Mouse (Mus musculus) forebrain, embryonic 12.5 days (tissue): ENCODE data around the gene Tlcd1. TPM values are rescaled to one million over a fixed set of nuclear protein-coding genes. Genes with fewer than 3 reads are reported as not detected.

Experiments
- ATAC-seq: fragments of 200-750 bp; cut with Nextera tagmentation; 2 replicates; pipeline ENCODE4 v1.8.0; 2017; ENCODE audit warnings: moderate TSS enrichment; ENCODE audit not compliant: low FRiP score
- H3K27ac ChIP-seq: fragments of 300-500 bp; sonication (generic); 2 replicates; pipeline ENCODE4 v1.5.1; 2016; ENCODE audit warnings: mild to moderate bottlenecking
- H3K27me3 ChIP-seq: fragments of 300-500 bp; sonication (generic); 2 replicates; pipeline ENCODE4 v1.6.1; 2016; ENCODE audit warnings: mild to moderate bottlenecking
- H3K36me3 ChIP-seq: fragments of 300-500 bp; sonication (generic); replicated peaks from 2 replicates; pipeline ENCODE4 v1.6.1; 2016; ENCODE audit warnings: mild to moderate bottlenecking
- H3K4me1 ChIP-seq: fragments of 300-500 bp; sonication (generic); 2 replicates; pipeline ENCODE4 v1.6.1; 2016
- H3K4me2 ChIP-seq: fragments of 300-500 bp; sonication (generic); 2 replicates; pipeline ENCODE4 v1.6.1; 2016; ENCODE audit warnings: mild to moderate bottlenecking, moderate library complexity
- H3K4me3 ChIP-seq: fragments of 300-500 bp; sonication (generic); replicated peaks from 2 replicates; pipeline ENCODE4 v1.5.1; 2016; ENCODE audit warnings: mild to moderate bottlenecking
- H3K9ac ChIP-seq: fragments of 300-500 bp; sonication (generic); 2 replicates; pipeline ENCODE4 v1.6.1; 2016; ENCODE audit warnings: mild to moderate bottlenecking
- H3K9me3 ChIP-seq: fragments of 300-500 bp; sonication (generic); 2 replicates; pipeline ENCODE4 v1.6.1; 2016
- WGBS: fragments of 180-500 bp; shearing (Covaris S2); methylation state at CpG from one replicate; pipeline ENCODE4 v1.1.7; 2016; 5-methylcytosine and 5-hydroxymethylcytosine counted together
- polyA plus RNA-seq: library from polyadenylated mRNA; unstranded; fragments of >200 nt; fragmentation: Nextera tagmentation; extraction: Ambion mirVana; gene quantifications from 2 replicates; pipeline ENCODE4 v1.2.1, GENCODE M21; 2016

Tlcd1 gene
- polyA plus RNA-seq, 1 experiment from 2014 or later: 6.9 TPM

DNA sequence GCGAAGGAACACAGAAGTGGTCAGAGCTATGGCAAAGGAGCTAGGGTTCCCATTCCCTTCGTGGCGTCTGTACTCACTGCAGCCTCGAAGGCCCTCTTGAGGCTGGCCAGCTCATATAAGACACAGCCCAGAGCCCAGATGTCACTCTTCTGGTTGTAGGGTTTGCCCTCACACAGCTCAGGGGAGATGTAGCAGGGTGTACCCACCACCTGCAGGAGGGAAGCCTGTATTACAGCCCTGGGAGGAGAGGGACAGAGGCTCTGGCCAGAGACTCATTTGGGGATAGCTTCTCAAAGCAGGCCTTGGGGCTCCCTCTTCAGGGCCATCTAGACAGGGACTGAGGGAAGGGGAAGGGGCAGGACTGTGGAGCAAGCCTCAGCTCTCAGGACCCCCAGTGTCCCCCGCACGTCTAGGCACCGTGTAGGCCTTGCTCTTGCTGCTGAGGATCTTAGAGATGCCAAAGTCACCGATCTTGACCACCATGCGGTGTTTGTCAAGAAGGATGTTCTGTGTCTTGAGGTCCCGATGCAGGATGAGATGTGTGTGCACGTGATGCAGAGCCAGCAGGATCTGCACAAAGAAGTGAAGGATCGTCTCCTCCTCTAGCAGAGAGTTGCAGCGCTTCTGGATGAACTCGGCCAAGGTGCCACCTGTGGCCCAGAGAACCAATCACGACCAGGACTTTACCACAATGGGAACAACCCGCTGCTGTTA lies 4.3 kb upstream of the Tlcd1 start:
- Histone ChIP-seq H3K27me3 (no peaks in the 10 kb centered on the region), H3K36me3 (no peaks in the 10 kb centered on the region), H3K9me3 (no peaks in the 10 kb centered on the region), H3K27ac (no peak overlapping the region), H3K4me3 (no peak overlapping the region), H3K9ac (no peak overlapping the region), H3K4me2 (no peak overlapping the region), H3K4me1 (peaks cover 10% of the 10 kb centered on the region)
- no peak for ATAC-seq
- 83% methylated on average over 16 of the region's 16 CpGs for WGBS

DNA sequence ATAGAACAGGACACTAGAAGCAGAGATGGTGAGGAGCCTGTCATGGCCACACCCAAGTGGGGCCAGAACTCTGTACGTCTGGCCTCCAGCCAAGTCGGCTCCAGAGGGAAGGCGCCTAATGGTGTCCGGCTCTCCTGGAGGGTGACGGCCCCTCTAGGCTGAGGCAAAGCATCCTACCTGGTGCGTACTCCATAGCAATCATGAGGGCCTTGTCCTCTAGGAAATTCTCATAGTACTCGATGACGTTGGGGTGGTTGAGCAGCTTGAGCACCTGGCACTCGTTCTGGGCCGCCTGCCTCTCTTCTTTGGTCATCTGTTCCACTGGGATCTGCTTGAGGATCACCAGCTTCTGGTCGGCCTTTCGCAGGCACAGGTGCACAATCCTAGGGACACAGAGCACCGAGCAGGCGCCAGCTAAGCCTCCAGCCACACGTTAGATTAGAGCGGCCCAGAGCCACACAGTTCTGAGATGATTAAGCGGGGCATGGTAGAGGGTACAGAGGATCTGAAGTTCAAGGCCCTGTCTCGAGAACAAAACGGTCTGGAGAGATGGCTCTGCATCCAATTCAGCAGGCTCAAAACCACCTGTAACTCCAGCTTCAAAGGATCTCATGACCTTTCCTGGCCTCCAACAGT lies 3.6 kb upstream of the Tlcd1 start:
- ATAC-seq: no peak
- Histone ChIP-seq H3K27me3 (no peaks in the 10 kb centered on the region), H3K9ac (no peak overlapping the region), H3K36me3 (no peaks in the 10 kb centered on the region), H3K4me1 (peaks cover 17% of the 10 kb centered on the region), H3K4me2 (no peak overlapping the region), H3K4me3 (no peak overlapping the region), H3K9me3 (no peaks in the 10 kb centered on the region), H3K27ac (no peak overlapping the region)
- WGBS: 87% methylated on average over 19 of the region's 19 CpGs

- H3K9ac ChIP-seq: no peak overlapping the region
- no peak for ATAC-seq
- no peak overlapping the region for H3K4me3 ChIP-seq
- no peak overlapping the region for H3K4me2 ChIP-seq
- H3K27me3 ChIP-seq: no peaks in the 10 kb centered on the region
- 93% methylated on average over 3 of the region's 3 CpGs for WGBS
- no peak overlapping the region for H3K27ac ChIP-seq
- H3K4me1 ChIP-seq: peaks cover 33% of the 10 kb centered on the region
- H3K9me3 ChIP-seq: no peaks in the 10 kb centered on the region
- peaks cover 3% of the 10 kb centered on the region; the same call in 1 of the 2 replicates for H3K36me3 ChIP-seq
Observed at GRCm38 (mm10) chr11:78174506-78174905, 2.0 kb upstream of the Tlcd1 start.

DNA sequence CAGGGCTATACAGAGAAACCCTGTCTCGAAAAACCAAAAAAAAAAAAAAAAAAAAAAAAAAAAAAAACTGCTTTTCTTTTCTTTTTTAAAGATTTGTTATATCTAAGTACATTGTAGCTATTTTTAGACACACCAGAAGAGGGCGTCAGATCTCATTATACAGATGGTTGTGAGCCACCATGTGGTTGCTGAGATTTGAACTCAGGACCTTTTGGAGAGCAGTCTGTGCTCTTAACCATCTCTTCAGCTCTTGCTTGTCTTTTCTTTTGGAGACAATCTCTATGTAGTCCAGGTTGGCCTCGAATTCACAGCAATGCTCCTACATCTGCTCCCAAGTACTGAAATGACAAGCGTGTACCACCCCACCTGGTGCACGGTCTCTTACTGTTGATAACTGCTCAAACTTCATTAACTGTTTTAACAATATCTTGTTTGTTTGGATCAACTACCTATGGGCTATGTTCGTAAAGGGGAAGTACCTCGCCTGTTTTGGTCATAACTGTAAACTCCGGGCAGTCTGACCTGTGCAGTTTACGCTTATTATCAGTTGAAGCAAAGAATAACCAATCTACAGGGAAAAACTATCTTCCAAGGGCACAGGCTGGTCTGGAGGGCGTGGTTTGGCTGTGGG lies 625 bp upstream of the Tlcd1 start:
- ATAC-seq: no peak
- 11% methylated on average over 10 of the region's 10 CpGs for WGBS

DNA sequence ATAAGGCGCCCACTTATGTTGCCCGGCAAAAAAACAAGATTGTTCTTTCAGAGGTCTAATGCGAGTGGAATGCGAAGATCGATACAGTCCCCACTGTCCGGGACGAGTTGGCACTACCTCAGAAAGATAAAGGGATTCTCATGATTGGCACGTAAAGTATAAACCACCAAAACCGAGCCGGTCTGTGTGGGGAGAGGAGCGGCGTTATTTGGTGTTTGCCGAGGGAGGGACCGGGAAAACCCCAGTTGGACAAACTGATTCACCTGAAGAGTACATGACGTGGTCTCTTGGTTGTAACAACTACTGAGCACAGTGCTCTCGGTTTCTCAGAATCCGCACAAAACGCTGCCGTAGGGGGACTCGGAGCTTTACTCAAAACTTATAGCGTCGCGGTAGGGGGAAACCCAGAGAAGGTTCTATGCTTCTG lies 407 bp downstream of the Tlcd1 start:
- H3K4me1 ChIP-seq: peaks cover 55% of the 10 kb centered on the region

More for the DNA sequence above, 625 bp upstream of the Tlcd1 start:
- Histone ChIP-seq H3K4me3 (peak overlapping the region; percentile 64), H3K9me3 (no peaks in the 10 kb centered on the region), H3K4me2 (peak overlapping the region; percentile 80), H3K9ac (peak overlapping the region; percentile 54; the same call in 1 of the 2 replicates), H3K4me1 (peaks cover 46% of the 10 kb centered on the region), H3K27ac (peak overlapping the region; percentile 63), H3K36me3 (peaks cover 16% of the 10 kb centered on the region), H3K27me3 (no peaks in the 10 kb centered on the region)

DNA sequence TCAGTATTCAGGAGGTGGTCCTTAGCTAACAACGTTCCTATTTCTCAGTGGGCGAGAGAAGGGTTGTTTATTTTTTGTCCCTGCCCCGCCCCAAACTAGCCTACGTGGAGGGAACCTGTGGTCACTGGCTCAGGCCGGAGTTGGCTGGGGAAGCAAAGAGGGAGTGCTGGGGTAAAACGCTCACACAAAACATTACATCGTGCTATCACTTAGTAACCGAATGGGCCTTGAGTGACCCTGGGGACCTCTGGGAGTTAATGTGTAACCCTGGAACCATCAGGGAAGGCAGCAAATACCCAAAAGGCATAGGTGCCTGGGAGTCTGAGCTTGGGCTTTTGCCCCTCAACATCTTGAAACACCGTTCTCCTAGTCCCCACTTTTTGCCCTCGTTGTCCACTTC lies 926 bp downstream of the Tlcd1 start:
- no peak for ATAC-seq
- WGBS: 3% methylated on average over 10 of the region's 10 CpGs

More for the DNA sequence above, 407 bp downstream of the Tlcd1 start:
- H3K27ac ChIP-seq: peak overlapping the region; percentile 84; the same call in 1 of the 2 replicates
- H3K4me3 ChIP-seq: peak overlapping the region; percentile 64
- ATAC-seq: no peak
- H3K36me3 ChIP-seq: peaks cover 27% of the 10 kb centered on the region
- H3K27me3 ChIP-seq: no peaks in the 10 kb centered on the region
- WGBS: under 1% methylated on average over 23 of the region's 23 CpGs
- H3K4me2 ChIP-seq: peak overlapping the region; percentile 80
- peak overlapping the region; percentile 54 for H3K9ac ChIP-seq
- no peaks in the 10 kb centered on the region for H3K9me3 ChIP-seq

DNA sequence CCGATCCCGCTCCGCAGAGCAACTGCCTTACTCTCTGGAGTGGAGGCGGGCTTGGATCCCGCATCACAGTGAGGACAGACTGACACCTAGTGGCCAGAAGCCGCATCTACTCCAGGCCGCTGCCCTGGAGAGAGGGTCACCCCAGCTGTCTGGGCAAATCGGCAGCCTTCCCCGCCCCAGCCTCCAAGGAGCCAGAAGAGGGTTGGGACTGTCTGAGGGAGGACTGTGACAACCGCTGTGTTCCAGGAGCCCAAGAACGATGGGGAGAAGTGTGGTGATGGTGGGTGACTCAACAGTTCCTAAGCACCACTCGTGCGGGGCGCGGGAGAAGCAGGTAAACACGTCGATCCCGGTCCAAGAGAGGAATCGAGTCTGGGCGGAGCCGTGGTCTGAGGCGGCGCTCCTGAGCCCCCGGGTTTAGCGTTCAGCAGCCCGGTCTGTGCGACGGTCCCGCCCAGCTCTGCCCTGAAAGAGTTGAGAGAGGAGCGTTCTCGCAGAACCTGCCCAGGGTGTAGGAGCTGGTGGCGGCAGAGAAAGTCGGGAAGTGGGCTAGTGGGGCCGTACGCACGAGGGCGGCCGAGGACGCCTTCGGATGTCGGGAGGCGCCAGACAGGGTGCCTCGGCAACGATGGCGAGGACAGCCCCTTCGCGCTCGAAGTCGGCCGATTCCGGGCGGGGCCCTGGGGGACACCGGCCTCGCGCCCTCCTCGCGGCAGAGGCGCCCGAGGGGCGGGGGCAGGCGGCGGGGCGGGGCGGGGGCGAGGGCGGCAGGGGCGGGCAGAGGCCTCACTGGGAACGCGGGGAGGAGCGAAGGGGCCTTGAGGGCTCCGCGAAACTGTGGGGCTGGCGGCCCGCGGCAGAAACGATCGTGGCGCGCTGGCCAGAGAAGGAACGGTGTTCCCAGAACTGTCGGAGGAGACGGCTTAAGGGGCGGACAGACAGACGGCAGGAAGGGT lies 1.7 kb downstream of the Tlcd1 start:
- under 1% methylated on average over 69 of the region's 84 CpGs for WGBS
- Histone ChIP-seq H3K4me1 (peaks cover 62% of the 10 kb centered on the region), H3K27ac (peak overlapping the region; percentile 91), H3K4me2 (peak overlapping the region; percentile 80), H3K4me3 (peak overlapping the region; percentile 64), H3K9ac (peak overlapping the region; percentile 73), H3K27me3 (no peaks in the 10 kb centered on the region), H3K36me3 (peaks cover 30% of the 10 kb centered on the region), H3K9me3 (no peaks in the 10 kb centered on the region)
- ATAC-seq: peak; percentile 87

More for the DNA sequence above, 926 bp downstream of the Tlcd1 start:
- no peaks in the 10 kb centered on the region for H3K27me3 ChIP-seq
- no peaks in the 10 kb centered on the region for H3K9me3 ChIP-seq
- H3K4me1 ChIP-seq: peaks cover 60% of the 10 kb centered on the region
- H3K9ac ChIP-seq: peak overlapping the region; percentile 54; the same call in 1 of the 2 replicates
- H3K27ac ChIP-seq: 0 out of 2 replicates have a peak overlapping the region, but pooled peaks have one; percentile 91
- peaks cover 30% of the 10 kb centered on the region for H3K36me3 ChIP-seq
- H3K4me3 ChIP-seq: peak overlapping the region; percentile 64
- H3K4me2 ChIP-seq: peak overlapping the region; percentile 80

DNA sequence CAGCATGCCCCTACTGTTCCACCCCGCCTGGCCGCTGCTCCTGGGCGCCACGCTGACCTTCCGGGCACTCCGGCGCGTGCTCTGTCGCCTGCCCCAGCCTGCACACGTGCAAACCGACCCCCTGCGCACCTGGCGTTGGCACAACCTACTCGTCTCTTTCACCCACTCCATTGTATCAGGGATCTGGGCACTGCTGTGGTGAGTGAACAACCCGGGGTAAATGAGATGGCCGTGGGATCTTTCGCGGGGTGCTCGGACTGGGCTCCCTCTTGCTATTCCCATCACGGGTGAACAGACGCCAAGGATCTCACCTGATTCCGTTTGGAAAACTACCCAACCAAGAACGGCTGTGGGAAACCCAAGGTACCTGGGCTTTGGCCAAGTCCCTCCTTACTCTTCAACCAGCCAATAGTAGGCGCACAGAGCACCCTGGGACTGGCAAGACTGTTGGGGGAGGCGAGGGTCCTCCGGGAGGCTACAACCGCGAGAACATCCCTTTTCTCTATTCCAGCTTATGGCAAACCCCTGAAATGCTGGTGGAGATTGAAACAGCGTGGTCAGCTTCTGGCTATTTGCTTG lies 2.4 kb downstream of the Tlcd1 start:
- under 1% methylated on average over 29 of the region's 29 CpGs for WGBS
- peak overlapping the region; percentile 64 for H3K4me3 ChIP-seq
- peak; percentile 2; the same call in 1 of the 2 replicates for ATAC-seq
- no peaks in the 10 kb centered on the region for H3K27me3 ChIP-seq
- peaks cover 64% of the 10 kb centered on the region for H3K4me1 ChIP-seq
- peak overlapping the region; percentile 80 for H3K4me2 ChIP-seq
- peaks cover 30% of the 10 kb centered on the region for H3K36me3 ChIP-seq
- H3K9ac ChIP-seq: peak overlapping the region; percentile 73
- H3K9me3 ChIP-seq: no peaks in the 10 kb centered on the region
- peak overlapping the region; percentile 91 for H3K27ac ChIP-seq

DNA sequence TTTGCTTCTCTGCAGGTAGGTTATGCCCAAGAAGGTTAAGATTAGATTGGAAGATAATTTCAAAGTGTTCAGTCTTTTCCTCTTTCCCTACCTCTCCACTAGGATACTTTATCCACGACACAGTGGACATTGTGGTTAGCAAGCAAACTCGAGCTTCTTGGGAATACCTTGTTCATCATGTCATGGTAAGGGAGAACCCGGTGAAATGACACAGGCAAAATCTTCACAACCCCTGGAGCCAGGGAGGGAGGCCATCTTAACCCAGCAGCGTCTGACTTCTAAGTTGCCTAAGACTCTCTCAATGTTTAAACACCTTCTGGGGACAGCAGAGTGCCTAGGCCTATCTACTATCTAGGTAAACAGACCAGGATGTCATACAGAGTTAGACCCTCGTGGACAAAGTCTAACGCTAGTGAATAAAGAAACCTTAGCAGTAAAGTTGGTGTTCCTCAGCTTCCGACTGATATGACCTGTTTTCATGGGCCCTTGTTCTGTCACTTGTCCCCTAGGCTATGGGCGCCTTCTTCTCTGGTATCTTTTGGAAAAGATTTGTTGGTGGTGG lies 3.0 kb downstream of the Tlcd1 start:
- Histone ChIP-seq H3K36me3 (peaks cover 30% of the 10 kb centered on the region), H3K27me3 (no peaks in the 10 kb centered on the region), H3K9me3 (no peaks in the 10 kb centered on the region), H3K4me3 (peak overlapping the region; percentile 64), H3K4me2 (peak overlapping the region; percentile 80), H3K9ac (peak overlapping the region; percentile 73; the same call in 1 of the 2 replicates), H3K4me1 (peaks cover 68% of the 10 kb centered on the region), H3K27ac (peak overlapping the region; percentile 91)
- WGBS: 39% methylated on average over 8 of the region's 8 CpGs
- ATAC-seq: no peak

DNA sequence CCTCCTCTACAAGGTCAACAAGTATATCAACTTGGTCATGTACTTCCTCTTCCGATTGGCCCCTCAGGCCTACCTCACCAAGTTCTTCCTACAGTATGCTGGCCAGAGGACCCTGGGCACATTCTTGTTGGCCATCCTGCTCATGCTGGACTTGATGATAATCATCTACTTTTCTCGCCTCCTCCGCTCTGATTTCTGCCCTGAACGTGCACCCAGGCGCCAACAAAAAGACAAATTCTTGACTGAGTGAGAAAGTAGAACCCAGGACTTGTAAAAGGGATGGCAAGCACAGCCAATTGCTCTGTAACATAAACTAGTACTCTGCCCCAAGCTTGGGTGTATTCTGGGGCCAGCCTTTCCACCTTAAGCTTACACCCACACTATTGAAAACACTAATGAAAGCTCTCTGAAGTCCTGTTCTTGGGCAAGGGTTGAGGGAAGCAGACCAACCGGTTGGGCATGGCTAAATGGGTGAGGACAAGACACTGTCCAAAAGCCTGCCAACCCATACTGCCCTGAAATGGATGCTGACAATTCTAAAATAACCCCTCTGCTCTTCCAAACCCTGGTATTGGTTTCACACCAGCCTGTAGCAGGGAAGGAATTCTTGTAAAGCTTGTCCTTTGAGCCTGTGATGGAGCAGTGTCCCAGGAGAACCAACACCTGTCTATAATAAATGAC lies 3.7 kb downstream of the Tlcd1 start:
- no peak overlapping the region for H3K4me3 ChIP-seq
- no peak for ATAC-seq
- peak overlapping the region; percentile 80; the same call in 1 of the 2 replicates for H3K4me2 ChIP-seq
- peaks cover 30% of the 10 kb centered on the region for H3K36me3 ChIP-seq
- H3K9me3 ChIP-seq: no peaks in the 10 kb centered on the region
- no peak overlapping the region for H3K27ac ChIP-seq
- no peak overlapping the region for H3K9ac ChIP-seq
- H3K4me1 ChIP-seq: peaks cover 68% of the 10 kb centered on the region
- 83% methylated on average over 6 of the region's 6 CpGs for WGBS
- no peaks in the 10 kb centered on the region for H3K27me3 ChIP-seq
